Mouse (Mus musculus) liver, embryonic 14.5 days (tissue): ENCODE measurements around the gene Rps9.
A peak's percentile ranks its signal among the peaks of the same experiment; 100 is the strongest.
"Not testable (repeated sequence)": the region's sequence is repeated elsewhere in the genome, so short reads cannot be mapped to it uniquely, and the experiment has no call there.

ENCODE experiments used
- CTCF ChIP-seq: IDR thresholded peaks from 2 replicates; pipeline ENCODE4 v1.5.1; 2016; ENCODE audit warnings: antibody characterized with exemption, low read depth, control low read depth
- EP300 ChIP-seq: IDR thresholded peaks from 2 replicates; pipeline ENCODE4 v1.6.1; 2016; ENCODE audit warnings: antibody characterized with exemption, low read depth

- TF ChIP-seq CTCF, result peak; percentile 24; the same call in 1 of the 2 replicates
- not testable (repeated sequence) for TF ChIP-seq EP300
Observed at GRCm38 (mm10) chr7:3708447-3708980, 4.7 kb downstream of the Rps9 start.
